Mouse (Mus musculus) limb, embryonic 14.5 days (tissue): ENCODE data around the gene Slc39a3. TPM values are rescaled to one million over a fixed set of nuclear protein-coding genes. Genes with fewer than 3 reads are reported as not detected.

ENCODE experiments used
- ATAC-seq: fragments of 200-750 bp; cut with Nextera tagmentation; 2 replicates; pipeline ENCODE4 v1.8.0; 2017; ENCODE audit warnings: low read depth, moderate number of reproducible peaks, moderate TSS enrichment; ENCODE audit not compliant: low FRiP score
- DNase-seq: peaks from one replicate; pipeline ENCODE4 v3.0.0-alpha.2; 2015; ENCODE audit warnings: low spot score
- H3K27ac ChIP-seq: fragments of 300-500 bp; sonication (generic); replicated peaks from 2 replicates; pipeline ENCODE4 v1.5.1; 2014; ENCODE audit warnings: low read depth, mild to moderate bottlenecking, low read length, moderate library complexity, mixed read lengths
- H3K27me3 ChIP-seq: fragments of 300-500 bp; sonication (generic); 2 replicates; pipeline ENCODE4 v1.6.1; 2014; ENCODE audit warnings: low read length, mixed read lengths; ENCODE audit not compliant: control insufficient read depth, insufficient read depth
- H3K36me3 ChIP-seq: fragments of 300-500 bp; sonication (generic); 2 replicates; pipeline ENCODE4 v1.6.1; 2014; ENCODE audit warnings: mild to moderate bottlenecking, low read length, moderate library complexity, mixed read lengths; ENCODE audit not compliant: control insufficient read depth, insufficient read depth
- H3K4me1 ChIP-seq: fragments of 300-500 bp; sonication (generic); 2 replicates; pipeline ENCODE4 v1.6.1; 2014; ENCODE audit warnings: antibody characterized with exemption, low read length, mixed read lengths; ENCODE audit not compliant: control insufficient read depth, insufficient read depth
- H3K4me2 ChIP-seq: fragments of 300-500 bp; sonication (generic); replicated peaks from 2 replicates; pipeline ENCODE4 v1.6.1; 2014; ENCODE audit warnings: low read depth, mild to moderate bottlenecking, low read length, moderate library complexity; ENCODE audit not compliant: severe bottlenecking
- H3K4me3 ChIP-seq: fragments of 300-500 bp; sonication (generic); replicated peaks from 2 replicates; pipeline ENCODE4 v1.5.1; 2014; ENCODE audit warnings: low read length
- H3K9ac ChIP-seq: fragments of 300-500 bp; sonication (generic); 2 replicates; pipeline ENCODE4 v1.6.1; 2014; ENCODE audit warnings: mild to moderate bottlenecking, low read depth, low read length, moderate library complexity; ENCODE audit not compliant: severe bottlenecking
- H3K9me3 ChIP-seq: fragments of 300-500 bp; sonication (generic); 2 replicates; pipeline ENCODE4 v1.6.1; 2016; ENCODE audit warnings: low read length; ENCODE audit not compliant: control insufficient read depth
- POLR2A ChIP-seq: fragments of 200-500 bp; IDR thresholded peaks from 2 replicates; pipeline ENCODE4 v1.8.0; 2012; ENCODE audit warnings: inconsistent platforms, mild to moderate bottlenecking, moderate library complexity, borderline replicate concordance; ENCODE audit not compliant: insufficient read depth, insufficient read length; ENCODE audit errors: extremely low read depth
- WGBS: fragments of 180-500 bp; shearing (Covaris S2); extraction: QIAGEN DNeasy Blood & Tissue Kit; methylation state at CpG from one replicate; pipeline ENCODE4 v1.1.7; 2014; 5-methylcytosine and 5-hydroxymethylcytosine counted together
- polyA plus RNA-seq, 2 experiments: library from polyadenylated mRNA; depleted of rRNA in 1 of 2; stranded (reverse) in 1 of 2; unstranded in 1 of 2; fragments of >200 nt; fragmentation: Nextera tagmentation in 1 of 2; extraction: Ambion mirVana in 1 of 2; gene quantifications; 2 replicates each; pipeline versions ENCODE4 v1.2.1 to v1.2.3; 2012 to 2014

Gene Slc39a3
- polyA plus RNA-seq, 2 experiments: 12.8 to 25.9 TPM

- peaks cover 3% of the 10 kb centered on the region; the same call in 1 of the 2 replicates for H3K4me1 ChIP-seq
- H3K27me3 ChIP-seq: no peaks in the 10 kb centered on the region; the same call in 1 of the 2 replicates
- ATAC-seq: no peak
- WGBS: 92% methylated on average over 8 of the region's 8 CpGs
- no peaks in the 10 kb centered on the region for H3K36me3 ChIP-seq
- TF ChIP-seq POLR2A: no peak
- H3K4me3 ChIP-seq: no peak overlapping the region
- DNase-seq: no peak
- no peak overlapping the region for H3K9ac ChIP-seq
- no peaks in the 10 kb centered on the region for H3K9me3 ChIP-seq
- no peak overlapping the region for H3K4me2 ChIP-seq
- no peak overlapping the region for H3K27ac ChIP-seq
Observed at GRCm38 (mm10) chr10:80996501-80996900, 40.7 kb downstream of the Slc39a3 start.

- Histone ChIP-seq H3K9ac (no peak overlapping the region), H3K4me2 (peak overlapping the region; percentile 35), H3K27me3 (no peaks in the 10 kb centered on the region; the same call in 1 of the 2 replicates), H3K9me3 (no peaks in the 10 kb centered on the region), H3K36me3 (no peaks in the 10 kb centered on the region), H3K4me3 (0 out of 2 replicates have a peak overlapping the region, but pooled peaks have one; percentile 7), H3K27ac (no peak overlapping the region), H3K4me1 (peaks cover 3% of the 10 kb centered on the region; the same call in 1 of the 2 replicates)
- ATAC-seq (peak; percentile 48), DNase-seq (peak; percentile 77)
- peak; percentile 33; the same call in 1 of the 2 replicates for TF ChIP-seq POLR2A
- WGBS: 12% methylated on average over 21 of the region's 21 CpGs
Observed at GRCm38 (mm10) chr10:80995091-80995632, 42.1 kb downstream of the Slc39a3 start.

GRCm38 (mm10) chr10:80994621-80995020 is 42.6 kb downstream of the Slc39a3 start:
- Histone ChIP-seq H3K9me3 (no peaks in the 10 kb centered on the region), H3K4me1 (peaks cover under 1% of the 10 kb centered on the region; the same call in 1 of the 2 replicates), H3K4me3 (no peak overlapping the region), H3K27me3 (no peaks in the 10 kb centered on the region; the same call in 1 of the 2 replicates), H3K4me2 (no peak overlapping the region), H3K9ac (no peak overlapping the region), H3K27ac (no peak overlapping the region), H3K36me3 (no peaks in the 10 kb centered on the region)
- TF ChIP-seq POLR2A: no peak
- ATAC-seq: no peak
- WGBS: 58% methylated on average over 4 of the region's 4 CpGs
- DNase-seq: no peak

- ATAC-seq: no peak
- Histone ChIP-seq H3K9ac (no peak overlapping the region), H3K36me3 (no peaks in the 10 kb centered on the region), H3K4me2 (no peak overlapping the region), H3K4me1 (no peaks in the 10 kb centered on the region; the same call in 1 of the 2 replicates), H3K9me3 (no peaks in the 10 kb centered on the region), H3K27ac (no peak overlapping the region), H3K27me3 (no peaks in the 10 kb centered on the region; the same call in 1 of the 2 replicates), H3K4me3 (no peak overlapping the region)
- 67% methylated on average over 5 of the region's 5 CpGs for WGBS
- TF ChIP-seq POLR2A: no peak
- DNase-seq: no peak
Observed at GRCm38 (mm10) chr10:80993276-80993675, 44.0 kb downstream of the Slc39a3 start.

DNA sequence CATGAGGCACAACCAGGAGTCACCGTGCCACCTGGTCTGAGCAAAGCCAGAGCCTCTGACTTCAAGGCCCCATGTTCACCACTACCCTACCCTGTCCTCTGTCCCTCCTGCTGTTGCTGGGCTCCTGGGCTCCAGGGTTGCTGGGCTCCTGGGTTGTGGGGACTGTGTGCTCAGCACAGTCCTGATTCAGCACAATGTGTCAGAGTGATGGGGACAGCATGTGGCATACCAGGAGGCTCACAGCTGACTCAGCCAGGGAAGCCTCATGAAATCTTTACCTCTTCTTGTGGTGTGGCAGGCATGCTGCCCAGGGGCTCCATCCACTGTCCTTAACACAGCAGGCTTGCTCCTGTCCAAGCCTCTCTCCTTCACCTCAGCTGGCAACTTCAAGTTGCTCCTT is 45.3 kb downstream of the Slc39a3 start:
- Histone ChIP-seq H3K9ac (no peak overlapping the region), H3K4me1 (peaks cover 5% of the 10 kb centered on the region; the same call in 1 of the 2 replicates), H3K4me2 (no peak overlapping the region), H3K36me3 (no peaks in the 10 kb centered on the region), H3K4me3 (no peak overlapping the region), H3K27me3 (no peaks in the 10 kb centered on the region), H3K27ac (no peak overlapping the region), H3K9me3 (no peaks in the 10 kb centered on the region)
- 85% methylated on average over 1 of the region's 1 CpGs for WGBS
- no peak for TF ChIP-seq POLR2A
- no peak for DNase-seq
- ATAC-seq: no peak
